Mouse (Mus musculus) stomach, postnatal 0 days (tissue): ENCODE results near the gene Dpp10. TPM values are rescaled to one million over a fixed set of nuclear protein-coding genes. Genes with fewer than 3 reads are reported as not detected.

ENCODE experiments used
- ATAC-seq: fragments of 200-750 bp; cut with Nextera tagmentation; 2 replicates; pipeline ENCODE4 v1.8.0; 2017; ENCODE audit not compliant: low FRiP score, low TSS enrichment
- DNase-seq: peaks from one replicate; pipeline ENCODE4 v3.0.0-alpha.2; 2016; ENCODE audit warnings: low spot score
- H3K27ac ChIP-seq: fragments of 300-500 bp; sonication (generic); replicated peaks from 2 replicates; pipeline ENCODE4 v1.5.1; 2014; ENCODE audit warnings: mild to moderate bottlenecking, control low read depth
- H3K27me3 ChIP-seq: fragments of 300-500 bp; sonication (generic); 2 replicates; pipeline ENCODE4 v1.6.1; 2014; ENCODE audit warnings: low read length; ENCODE audit not compliant: control insufficient read depth, insufficient read depth
- H3K36me3 ChIP-seq: fragments of 300-500 bp; sonication (generic); 2 replicates; pipeline ENCODE4 v1.6.1; 2014; ENCODE audit warnings: low read length, mixed read lengths; ENCODE audit not compliant: control insufficient read depth, insufficient read depth
- H3K4me1 ChIP-seq: fragments of 300-500 bp; sonication (generic); replicated peaks from 2 replicates; pipeline ENCODE4 v1.6.1; 2014; ENCODE audit warnings: antibody characterized with exemption; ENCODE audit not compliant: control insufficient read depth, insufficient read depth
- H3K4me2 ChIP-seq: fragments of 300-500 bp; sonication (generic); replicated peaks from 2 replicates; pipeline ENCODE4 v1.6.1; 2014; ENCODE audit warnings: low read depth, mild to moderate bottlenecking, control low read depth, moderate library complexity
- H3K4me3 ChIP-seq: fragments of 300-500 bp; sonication (generic); 2 replicates; pipeline ENCODE4 v1.5.1; 2014; ENCODE audit warnings: low read depth, low read length, control low read depth
- H3K9ac ChIP-seq: fragments of 300-500 bp; sonication (generic); 2 replicates; pipeline ENCODE4 v1.6.1; 2014; ENCODE audit warnings: mild to moderate bottlenecking, low read length, control low read depth, mixed read lengths
- H3K9me3 ChIP-seq: fragments of 300-500 bp; sonication (generic); 2 replicates; pipeline ENCODE4 v1.6.1; 2016; ENCODE audit warnings: low read length; ENCODE audit not compliant: control insufficient read depth
- CTCF ChIP-seq: IDR thresholded peaks from 2 replicates; pipeline ENCODE4 v1.5.1; 2016; ENCODE audit warnings: antibody characterized with exemption, low read depth, mild to moderate bottlenecking, moderate library complexity
- EP300 ChIP-seq: optimal IDR thresholded peaks from 2 replicates; pipeline ENCODE3; 2016; ENCODE audit warnings: antibody characterized with exemption
- WGBS: fragments of 180-500 bp; shearing (Covaris S2); extraction: QIAGEN DNeasy Blood & Tissue Kit; methylation state at CpG from one replicate; pipeline ENCODE4 v1.1.7; 2014; 5-methylcytosine and 5-hydroxymethylcytosine counted together
- polyA plus RNA-seq: library from polyadenylated mRNA; unstranded; fragments of >200 nt; fragmentation: Nextera tagmentation; extraction: Ambion mirVana; gene quantifications from 2 replicates; pipeline ENCODE4 v1.2.1, GENCODE M21; 2015

Dpp10 gene
- polyA plus RNA-seq, 1 experiment from 2014 or later = 0.75 TPM

GRCm38 (mm10) chr1:123337877-123338276, 707.5 kb downstream of the Dpp10 start:
- H3K27ac ChIP-seq = no peak overlapping the region

GRCm38 (mm10) chr1:123316886-123317285, 728.5 kb downstream of the Dpp10 start:
- Histone ChIP-seq H3K4me1 (no peaks in the 10 kb centered on the region), H3K36me3 (no peaks in the 10 kb centered on the region), H3K4me3 (no peak overlapping the region), H3K27ac (no peak overlapping the region), H3K4me2 (no peak overlapping the region), H3K9me3 (no peaks in the 10 kb centered on the region), H3K9ac (no peak overlapping the region), H3K27me3 (no peaks in the 10 kb centered on the region)
- TF ChIP-seq CTCF = no peak
- TF ChIP-seq EP300 = no peak
- DNase-seq = no peak
- 90% methylated on average over 2 of the region's 2 CpGs for WGBS
- ATAC-seq = no peak

More at GRCm38 (mm10) chr1:123337877-123338276, 707.5 kb downstream of the Dpp10 start:
- no peak for DNase-seq
- H3K36me3 ChIP-seq = no peaks in the 10 kb centered on the region
- H3K4me1 ChIP-seq = no peaks in the 10 kb centered on the region
- 60% methylated on average over 1 of the region's 1 CpGs for WGBS
- H3K9me3 ChIP-seq = no peaks in the 10 kb centered on the region
- H3K4me2 ChIP-seq = no peak overlapping the region
- no peak overlapping the region for H3K4me3 ChIP-seq
- ATAC-seq = no peak
- no peaks in the 10 kb centered on the region for H3K27me3 ChIP-seq
- no peak overlapping the region for H3K9ac ChIP-seq
- TF ChIP-seq CTCF = no peak
- TF ChIP-seq EP300 = no peak
